Mouse (Mus musculus) stomach, postnatal 0 days (tissue): ENCODE results near the gene Ciart.

Experiments
- CTCF ChIP-seq: IDR thresholded peaks from 2 replicates; pipeline ENCODE4 v1.5.1; 2016; ENCODE audit warnings: antibody characterized with exemption, low read depth, mild to moderate bottlenecking, moderate library complexity
- EP300 ChIP-seq: optimal IDR thresholded peaks from 2 replicates; pipeline ENCODE3; 2016; ENCODE audit warnings: antibody characterized with exemption

GRCm38 (mm10) chr3:95882816-95883425 lies 870 bp upstream of the Ciart start:
- TF ChIP-seq CTCF (peak; percentile 75), EP300 (no peak)
